Mouse (Mus musculus) right cerebral cortex, adult 18-20 months (tissue): ENCODE data around the gene Ptpn14.
A peak's percentile ranks its signal among the peaks of the same experiment; 100 is the strongest.

ENCODE experiments used
- DNase-seq: peaks from one replicate; pipeline ENCODE4 v3.0.0; 2022; ENCODE audit warnings: mixed read lengths

The Ptpn14 gene

GRCm38 (mm10) chr1:189916422-189917125 lies 188.5 kb downstream of the Ptpn14 start:
- no peak for DNase-seq

DNA sequence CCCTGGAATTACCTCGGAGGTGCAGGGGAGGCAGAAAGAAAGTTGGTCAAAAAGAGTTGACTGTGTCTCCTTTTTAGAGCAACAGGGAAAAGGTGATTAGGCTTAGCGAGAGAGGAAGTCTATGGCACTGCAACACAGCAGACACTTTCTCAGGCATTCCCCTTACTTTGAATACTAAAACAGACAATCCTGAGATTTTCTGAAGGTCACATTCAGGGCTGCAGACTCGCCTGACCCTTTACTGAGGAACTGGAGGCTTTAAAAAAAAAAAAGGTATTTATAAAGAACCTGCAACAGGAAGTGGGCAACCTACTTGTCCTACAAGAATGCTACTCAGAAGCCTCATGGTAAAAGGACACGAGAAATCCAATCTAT lies 189.0 kb downstream of the Ptpn14 start:
- no peak for DNase-seq

GRCm38 (mm10) chr1:189919756-189920155 lies 191.7 kb downstream of the Ptpn14 start:
- peak; percentile 60 for DNase-seq

GRCm38 (mm10) chr1:189920701-189921567 lies 192.9 kb downstream of the Ptpn14 start:
- DNase-seq: no peak

DNA sequence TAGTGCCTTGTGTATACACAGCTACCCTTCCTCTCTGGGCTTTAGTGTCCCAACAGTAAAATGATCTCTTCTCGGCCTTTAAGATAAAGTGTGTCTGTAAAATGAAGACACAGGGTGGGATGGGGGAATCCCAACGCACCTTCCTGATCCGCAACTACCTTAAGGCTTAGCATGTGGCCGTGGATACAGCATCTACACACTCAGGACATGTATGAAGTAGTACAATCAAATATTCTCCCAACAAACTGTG lies 193.4 kb downstream of the Ptpn14 start:
- no peak for DNase-seq

DNA sequence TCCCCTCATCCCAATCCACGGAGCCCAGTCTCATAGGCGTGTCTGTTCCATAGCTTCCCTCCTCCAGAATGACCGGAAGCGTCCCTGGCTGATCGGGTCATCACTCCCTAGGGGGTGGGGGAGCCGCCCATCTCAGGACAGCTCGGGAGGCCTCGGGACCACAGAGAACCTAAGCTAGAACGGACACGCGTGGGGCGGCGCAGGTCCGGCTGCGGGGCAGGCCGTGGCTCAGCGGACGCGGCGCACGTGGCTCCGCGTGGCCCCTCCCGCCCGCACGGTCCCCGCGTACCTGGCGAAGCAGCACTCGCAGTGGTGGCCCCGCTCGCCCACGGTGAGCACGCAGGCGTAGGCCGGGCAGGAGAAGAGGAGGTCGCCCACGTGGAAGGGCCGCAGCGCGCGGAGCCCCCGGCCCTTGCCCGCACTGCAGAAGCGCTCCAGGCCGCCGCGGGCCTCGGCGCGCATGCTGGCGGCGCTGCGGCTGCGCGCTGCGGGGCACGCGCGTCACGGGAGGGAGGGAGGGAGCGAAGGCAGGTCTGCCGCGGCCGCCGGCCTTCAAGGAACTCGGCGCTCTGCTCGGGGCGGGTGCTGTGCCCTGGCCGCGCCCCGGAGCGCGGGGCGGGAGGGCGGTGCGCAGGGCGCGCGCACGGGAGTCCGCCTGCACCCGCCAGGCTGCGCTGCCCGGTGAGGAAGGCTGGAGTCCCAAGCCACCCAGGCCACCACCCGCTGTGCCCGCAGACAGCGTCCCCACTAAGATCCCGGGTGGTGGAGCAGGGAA lies 193.9 kb downstream of the Ptpn14 start, which contains the start of gene Smyd2:
Smyd2 (minus strand) TSS at position 546 of the 775 bp plus-strand sequence.
- peak; percentile 59 for DNase-seq

DNA sequence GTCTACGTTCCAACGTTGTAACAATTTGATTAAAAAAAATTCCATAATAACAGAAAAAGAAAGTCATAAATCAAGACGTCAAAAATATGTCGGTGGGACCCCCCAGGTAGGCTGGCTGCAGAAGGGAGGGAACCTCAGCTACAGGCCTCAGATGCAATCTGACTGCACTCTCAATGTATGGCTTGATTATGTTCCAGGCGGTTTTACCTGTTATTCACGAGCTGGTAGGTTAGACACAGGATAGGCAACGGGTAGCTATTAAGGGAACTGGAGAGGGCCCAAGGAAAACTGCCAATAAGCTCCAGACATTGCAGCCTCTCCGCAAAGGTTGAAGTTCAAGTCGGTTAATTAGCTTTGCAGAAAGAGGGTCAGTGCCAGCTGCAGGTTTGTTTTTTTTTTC lies 194.7 kb downstream of the Ptpn14 start:
- DNase-seq: no peak

- DNase-seq: no peak
These were observed 195.1 kb downstream of the Ptpn14 start for GRCm38 (mm10) chr1:189923157-189923556.

DNA sequence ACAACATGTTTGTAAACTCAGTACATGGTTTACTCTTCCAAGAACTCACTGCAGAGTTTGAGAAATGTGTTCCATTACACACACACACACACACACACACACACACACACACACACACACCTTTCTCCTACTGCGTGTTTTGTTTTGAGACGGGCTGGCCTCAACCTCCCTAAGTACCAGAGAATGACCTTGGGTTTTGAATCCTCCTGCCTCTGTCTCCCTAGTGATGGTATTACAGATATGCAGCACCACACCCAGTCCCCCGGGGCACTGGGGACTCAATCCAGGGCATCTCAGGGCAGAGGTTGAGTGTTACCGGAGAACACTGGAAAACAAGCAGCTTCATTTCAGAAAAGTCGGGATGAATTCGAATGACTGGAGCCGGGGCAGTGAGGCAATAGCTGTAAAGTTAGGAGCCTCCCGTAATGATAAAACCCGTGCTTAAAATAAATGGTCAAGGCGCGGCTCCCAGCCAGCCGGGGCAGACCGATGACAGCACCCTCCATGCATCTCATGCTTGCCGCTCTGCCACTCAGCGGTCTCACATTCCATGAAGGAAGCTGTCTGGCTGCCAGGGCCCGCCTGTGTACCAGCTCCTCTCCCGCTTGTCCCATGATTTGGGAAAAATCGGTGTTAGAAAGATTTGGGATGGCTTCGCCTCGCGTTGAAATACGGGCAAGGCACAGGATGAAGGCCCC lies 196.0 kb downstream of the Ptpn14 start:
- DNase-seq: no peak

- no peak for DNase-seq
These were observed 198.2 kb downstream of the Ptpn14 start for GRCm38 (mm10) chr1:189926279-189926678.
